Mouse (Mus musculus): ENCODE measurements at regions not wholly inside any gene's neighbourhood (a gene's known extent, or its start where the extent isn't known, plus 50 kb on each side); places are given as distances from the start of the nearest gene placed in this dataset.

DNA sequence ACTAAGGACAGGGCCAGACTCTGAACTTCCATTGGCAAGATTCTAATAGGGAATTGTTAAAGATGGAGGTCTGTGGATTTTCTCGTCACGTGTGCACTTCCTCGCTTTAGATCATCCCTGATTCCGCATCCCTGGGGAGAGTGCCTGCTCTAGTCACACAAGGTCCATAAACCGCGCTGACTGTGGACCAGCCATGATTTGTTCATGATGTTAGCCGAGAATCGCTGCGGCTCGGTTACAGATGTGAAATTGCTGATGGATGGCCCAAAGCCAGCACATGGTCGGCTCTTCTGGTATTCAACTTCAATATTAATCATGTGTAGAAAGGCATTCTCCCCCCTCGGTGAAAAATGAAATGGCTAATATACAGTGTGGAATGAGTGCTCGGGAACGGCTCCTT lies 387.6 kb upstream of the Nfe2l3 start:
- no peak for DNase-seq (ENCODE audit: low read depth, low spot score)

GRCm38 (mm10) chr6:51052451-51052921 lies 380.0 kb upstream of the Nfe2l3 start:
- DNase-seq (ENCODE audit: low read depth, low spot score): no peak

DNA sequence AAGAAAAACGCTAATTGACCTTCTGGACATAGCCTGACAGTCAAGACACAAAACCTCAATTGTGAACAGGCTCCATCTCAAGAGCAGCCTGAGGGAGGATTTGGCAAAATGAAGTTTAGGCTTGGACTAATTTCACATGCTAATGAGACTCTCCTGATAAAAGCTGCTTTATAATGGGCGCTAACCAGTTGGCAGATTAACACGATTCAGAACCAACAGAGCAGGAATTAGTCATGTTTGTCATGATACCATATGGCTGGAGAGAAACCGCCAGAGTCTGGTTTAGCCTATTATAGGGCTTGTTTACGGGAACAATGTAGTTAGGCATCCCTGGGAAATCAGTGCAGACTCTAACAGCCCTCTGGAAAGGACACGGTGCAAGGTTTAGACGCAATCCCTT lies 375.2 kb upstream of the Nfe2l3 start:
- no peak for DNase-seq (ENCODE audit: low read depth, low spot score)

DNA sequence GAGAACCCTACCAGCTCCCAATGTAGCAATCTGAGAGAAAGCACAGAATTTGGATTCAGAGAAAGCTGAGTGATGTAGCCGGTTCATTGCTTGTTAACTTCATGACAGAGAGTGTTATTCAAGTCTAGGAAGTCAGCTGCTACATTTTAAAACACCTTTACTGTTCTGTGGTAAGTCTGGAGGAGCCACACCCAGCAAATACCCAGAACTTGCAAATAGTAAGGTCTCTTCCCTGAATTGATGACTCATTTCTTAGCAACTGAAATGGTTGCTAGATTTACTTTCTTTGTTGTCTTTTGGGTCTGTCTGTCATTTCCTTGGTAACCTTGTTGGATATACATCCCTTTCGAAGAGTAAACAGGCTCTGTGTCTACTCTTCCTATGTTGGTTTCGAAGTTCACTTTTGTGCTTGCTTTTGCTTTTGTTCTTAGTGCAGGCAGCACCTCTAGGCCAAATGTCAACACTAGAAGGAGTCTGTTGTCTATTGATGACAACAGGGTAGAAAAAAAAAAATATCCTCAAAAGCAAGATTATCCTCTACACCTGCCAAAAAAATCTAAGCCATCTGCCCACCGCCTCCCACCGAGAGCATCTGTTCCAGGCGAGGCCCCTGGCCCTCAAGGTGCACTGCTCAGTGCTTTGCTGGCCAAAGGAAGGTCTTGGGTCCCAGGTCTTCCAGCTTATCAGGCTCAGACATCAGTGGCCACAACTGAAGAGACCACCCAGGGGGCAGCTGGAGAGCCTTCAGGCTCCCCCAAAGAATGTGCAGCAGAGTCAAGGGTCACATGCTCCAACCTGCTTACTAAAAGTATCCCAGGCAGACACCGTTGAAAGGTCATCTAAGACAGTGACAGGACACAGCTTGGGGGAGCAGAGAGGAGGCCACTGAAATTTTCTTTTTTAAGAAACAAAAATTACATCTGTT lies 372.3 kb upstream of the Nfe2l3 start:
- DNase-seq (ENCODE audit: low read depth, low spot score): peak; percentile 76

- DNase-seq (ENCODE audit: low read depth, low spot score): peak; percentile 4
Observed at GRCm38 (mm10) chr6:51060848-51061535, 371.5 kb upstream of the Nfe2l3 start.

- no peak for DNase-seq (ENCODE audit: low read depth, low spot score)
Observed at GRCm38 (mm10) chr6:51065156-51065555, 367.3 kb upstream of the Nfe2l3 start.

- no peak for DNase-seq (ENCODE audit: low read depth, low spot score)
Observed at GRCm38 (mm10) chr6:51067332-51067731, 365.1 kb upstream of the Nfe2l3 start.

- DNase-seq (ENCODE audit: low read depth, low spot score): no peak
Observed at GRCm38 (mm10) chr6:51069945-51070344, 362.5 kb upstream of the Nfe2l3 start.

- no peak for DNase-seq (ENCODE audit: low read depth, low spot score)
Observed at GRCm38 (mm10) chr6:51071243-51071642, 361.2 kb upstream of the Nfe2l3 start.

DNA sequence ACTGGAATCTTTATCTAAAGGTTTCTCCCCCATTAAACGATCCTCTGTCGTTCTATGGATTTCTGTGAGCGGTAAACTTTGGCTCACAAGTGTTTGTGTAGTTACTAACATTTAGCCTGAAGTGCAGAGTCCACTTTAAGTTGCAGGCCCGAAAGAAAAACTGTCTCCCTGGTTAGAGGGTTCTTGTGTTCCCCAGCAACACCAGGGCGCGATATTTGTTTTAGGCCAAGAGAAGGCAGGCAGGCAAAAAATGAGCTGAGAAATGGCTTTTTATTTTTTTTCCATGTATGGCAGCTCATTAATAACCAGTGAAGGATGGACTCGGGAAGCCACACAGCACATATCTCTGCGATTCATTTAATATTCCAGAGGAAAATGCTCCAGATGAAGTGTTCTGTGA lies 357.4 kb upstream of the Nfe2l3 start:
- DNase-seq (ENCODE audit: low read depth, low spot score): no peak

GRCm38 (mm10) chr6:51076861-51077768 lies 355.4 kb upstream of the Nfe2l3 start:
- DNase-seq (ENCODE audit: low read depth, low spot score): peak; percentile 16

- no peak for DNase-seq (ENCODE audit: low read depth, low spot score)
Observed at GRCm38 (mm10) chr6:51077769-51078096, 354.7 kb upstream of the Nfe2l3 start.

- DNase-seq (ENCODE audit: low read depth, low spot score): no peak
Observed at GRCm38 (mm10) chr6:51078353-51078966, 354.0 kb upstream of the Nfe2l3 start.

- no peak for DNase-seq (ENCODE audit: low read depth, low spot score)
Observed at GRCm38 (mm10) chr6:51078967-51079355, 353.5 kb upstream of the Nfe2l3 start.

GRCm38 (mm10) chr6:51081056-51081455 lies 351.4 kb upstream of the Nfe2l3 start:
- no peak for DNase-seq (ENCODE audit: low read depth, low spot score)

DNA sequence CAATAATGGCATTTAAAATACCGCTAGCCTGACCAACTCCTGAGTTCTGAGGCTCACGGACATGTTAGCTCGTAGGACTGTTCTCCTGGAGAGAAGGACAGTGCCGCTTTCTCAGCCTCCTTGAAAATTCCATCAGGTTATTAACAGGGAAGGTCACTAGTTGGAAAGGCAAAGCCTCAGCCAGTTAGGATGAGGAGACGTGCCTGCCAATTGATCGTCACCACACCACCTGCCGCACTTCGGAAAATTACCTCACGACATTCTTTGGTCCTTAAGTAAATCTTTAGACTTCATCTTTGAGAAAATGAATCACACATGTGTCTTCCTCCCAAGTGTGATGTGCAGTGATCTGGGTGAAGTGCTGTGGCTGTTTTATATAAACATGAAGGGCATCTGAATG lies 347.8 kb upstream of the Nfe2l3 start:
- no peak for DNase-seq (ENCODE audit: low read depth, low spot score)

- DNase-seq (ENCODE audit: low read depth, low spot score): no peak
Observed at GRCm38 (mm10) chr6:51085547-51085946, 346.9 kb upstream of the Nfe2l3 start.

DNA sequence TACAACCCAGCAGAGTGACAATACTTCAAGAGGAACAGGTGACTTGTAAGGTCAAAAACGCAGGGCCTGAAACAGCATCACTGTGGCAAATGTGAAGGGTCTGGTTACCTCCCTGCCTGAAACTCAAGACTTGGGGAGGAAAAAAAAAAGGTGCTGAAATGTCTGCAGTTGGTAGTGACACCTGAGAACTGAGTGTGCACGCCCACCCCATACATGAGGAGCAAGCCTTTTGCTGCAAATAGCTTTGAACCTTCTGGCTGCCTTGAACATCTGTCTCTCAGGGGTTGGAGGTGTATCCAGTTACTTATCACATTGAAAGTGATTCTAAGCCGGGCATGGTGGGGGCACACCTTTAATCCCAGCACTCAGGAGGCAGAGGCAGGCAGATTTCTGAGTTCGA lies 346.1 kb upstream of the Nfe2l3 start:
- DNase-seq (ENCODE audit: low read depth, low spot score): no peak

GRCm38 (mm10) chr6:51087806-51088205 lies 344.7 kb upstream of the Nfe2l3 start:
- no peak for DNase-seq (ENCODE audit: low read depth, low spot score)

GRCm38 (mm10) chr6:51088641-51089372 lies 343.7 kb upstream of the Nfe2l3 start:
- DNase-seq (ENCODE audit: low read depth, low spot score): no peak

GRCm38 (mm10) chr6:51093196-51093595 lies 339.3 kb upstream of the Nfe2l3 start:
- no peak for DNase-seq (ENCODE audit: low read depth, low spot score)
